Mouse (Mus musculus) spleen, adult 2 months (tissue): ENCODE measurements at regions not wholly inside any gene's neighbourhood (a gene's known extent, or its start where the extent isn't known, plus 50 kb on each side); places are given as distances from the start of the nearest gene placed in this dataset.

Source experiments
- CTCF ChIP-seq: fragments of 200-500 bp; IDR thresholded peaks from 2 replicates; pipeline ENCODE4 v1.5.1; 2011; ENCODE audit warnings: mild to moderate bottlenecking, inconsistent platforms; ENCODE audit not compliant: insufficient read depth, insufficient read length, insufficient replicate concordance; ENCODE audit errors: extremely low read depth
- POLR2A ChIP-seq: fragments of 200-500 bp; IDR thresholded peaks from 2 replicates; pipeline ENCODE4 v1.6.1; 2011; ENCODE audit warnings: low read depth, low read length, inconsistent platforms

- TF ChIP-seq CTCF = no peak
- no peak for TF ChIP-seq POLR2A
These were observed 61.5 kb upstream of the Elac2 start for GRCm38 (mm10) chr11:64917301-64917700.
